Mouse (Mus musculus) gastrocnemius, postnatal 36 days (tissue): ENCODE data around the gene Gzmm. TPM values are rescaled to one million over a fixed set of nuclear protein-coding genes. Genes with fewer than 3 reads are reported as not detected.

Source experiments
- DNase-seq, 2 experiments: peaks; one replicate each; pipeline ENCODE4 v3.0.0; 2022
- intact Hi-C: fragments of 180-260 bp; cut with DNase I; formaldehyde crosslinking; loops from one replicate; pipeline ENCODE4 v1.15.1; 2025
- total RNA-seq, 2 experiments: library from RNA; stranded (reverse); gene quantifications; 2 replicates each; pipeline ENCODE4 v1.2.3; 2021

Gzmm gene
- total RNA-seq, 2 experiments from 2014 or later = 4.4 to 6.0 TPM

- DNase-seq = no peak
- intact Hi-C loops = no loop called here
These were observed 8.0 kb upstream of the Gzmm start for GRCm38 (mm10) chr10:79680606-79681495.

GRCm38 (mm10) chr10:79681591-79682245 is 7.1 kb upstream of the Gzmm start, which contains the start of gene Cdc34:
TSS of gene Cdc34 (plus strand) at chr10:79682195.
- intact Hi-C loops = no loop called here

GRCm38 (mm10) chr10:79682551-79682915 is 6.3 kb upstream of the Gzmm start:
- intact Hi-C loops = no loop called here
- DNase-seq = no peak

More at GRCm38 (mm10) chr10:79681591-79682245, 7.1 kb upstream of the Gzmm start, which contains the start of gene Cdc34:
- peak; percentile 99 for DNase-seq

- intact Hi-C loops = no loop called here
- peak; percentile 56 to 66 for DNase-seq
These were observed 5.8 kb upstream of the Gzmm start for GRCm38 (mm10) chr10:79682916-79683582.

GRCm38 (mm10) chr10:79683726-79684640 is 4.8 kb upstream of the Gzmm start:
- intact Hi-C loops = no loop called here

GRCm38 (mm10) chr10:79684770-79685600 is 3.8 kb upstream of the Gzmm start:
- intact Hi-C loops = no loop called here

More at GRCm38 (mm10) chr10:79683726-79684640, 4.8 kb upstream of the Gzmm start:
- DNase-seq = peak; percentile 60 to 66

GRCm38 (mm10) chr10:79686219-79686618 is 2.6 kb upstream of the Gzmm start:
- no peak for DNase-seq
- intact Hi-C loops = no loop called here

More at GRCm38 (mm10) chr10:79684770-79685600, 3.8 kb upstream of the Gzmm start:
- DNase-seq = no peak

- intact Hi-C loops = no loop called here
- DNase-seq = no peak
These were observed 2.1 kb upstream of the Gzmm start for GRCm38 (mm10) chr10:79686691-79687090.

- DNase-seq = no peak
- intact Hi-C loops = no loop called here
These were observed 1.3 kb upstream of the Gzmm start for GRCm38 (mm10) chr10:79687513-79687912.

- intact Hi-C loops = no loop called here
- no peak for DNase-seq
These were observed 358 bp downstream of the Gzmm start for GRCm38 (mm10) chr10:79689178-79689577.

GRCm38 (mm10) chr10:79691986-79692548 is 3.2 kb downstream of the Gzmm start:
- no peak for DNase-seq
- intact Hi-C loops = no loop called here

- intact Hi-C loops = no loop called here
- no peak for DNase-seq
These were observed 5.0 kb downstream of the Gzmm start for GRCm38 (mm10) chr10:79693580-79694378.

GRCm38 (mm10) chr10:79694379-79694655 is 5.5 kb downstream of the Gzmm start:
- no peak for DNase-seq
- intact Hi-C loops = no loop called here

GRCm38 (mm10) chr10:79695231-79696128 is 6.7 kb downstream of the Gzmm start:
- intact Hi-C loops = loop anchor here (5.0 kb wide), 1 partner anchor 92 kb away; no protein-coding TSS in a partner anchor
- DNase-seq = peak; percentile 71 to 72

- intact Hi-C loops = loop anchor here (5.0 kb wide), 1 partner anchor 91 kb away; no protein-coding TSS in a partner anchor
- no peak for DNase-seq
These were observed 7.4 kb downstream of the Gzmm start for GRCm38 (mm10) chr10:79696129-79696651.

- DNase-seq = peak in 1 of 2 experiments; percentile 13
- intact Hi-C loops = loop anchor here (5.0 kb wide), 1 partner anchor 89 kb away; no protein-coding TSS in a partner anchor
These were observed 9.1 kb downstream of the Gzmm start for GRCm38 (mm10) chr10:79697916-79698315.
